Mouse (Mus musculus): ENCODE data around the gene Olfr1357. TPM values are rescaled to one million over a fixed set of nuclear protein-coding genes. Genes with fewer than 3 reads are reported as not detected.
"Not testable (repeated sequence)": the region's sequence is repeated elsewhere in the genome, so short reads cannot be mapped to it uniquely, and the experiment has no call there.

Gene Olfr1357
- polyA plus RNA-seq (2012; rRNA removed), result not detected in 2 replicates

GRCm38 (mm10) chr10:78617974-78618373, at the start of gene Olfr1357:
Gene Olfr1357 (minus strand): TSS chr10:78618074.
- TF ChIP-seq CTCF (IDR thresholded peaks at IDR 0.05; ENCODE audit: control insufficient read depth, insufficient read depth, insufficient replicate concordance, low read depth, low read length) (no peak), POLR2A (IDR thresholded peaks at IDR 0.05; ENCODE audit: control insufficient read depth, low read depth, low read length) (no peak)
- no peak within 1 kb of the TSS for H3K27ac ChIP-seq (ENCODE audit: control insufficient read depth, insufficient read depth, low read depth, low read length)
- no peaks in the 10 kb centered on the region for H3K36me3 ChIP-seq (ENCODE audit: control insufficient read depth, insufficient read depth, low read length)
- H3K4me3 ChIP-seq (ENCODE audit: control insufficient read depth, low read depth, low read length), result no peak within 1 kb of the TSS
- H3K4me1 ChIP-seq (ENCODE audit: control insufficient read depth, insufficient read depth, low read length), result no peaks in the 10 kb centered on the region
- no peaks in the 10 kb centered on the region for H3K27me3 ChIP-seq (ENCODE audit: control insufficient read depth, insufficient read depth, low read length)

DNA sequence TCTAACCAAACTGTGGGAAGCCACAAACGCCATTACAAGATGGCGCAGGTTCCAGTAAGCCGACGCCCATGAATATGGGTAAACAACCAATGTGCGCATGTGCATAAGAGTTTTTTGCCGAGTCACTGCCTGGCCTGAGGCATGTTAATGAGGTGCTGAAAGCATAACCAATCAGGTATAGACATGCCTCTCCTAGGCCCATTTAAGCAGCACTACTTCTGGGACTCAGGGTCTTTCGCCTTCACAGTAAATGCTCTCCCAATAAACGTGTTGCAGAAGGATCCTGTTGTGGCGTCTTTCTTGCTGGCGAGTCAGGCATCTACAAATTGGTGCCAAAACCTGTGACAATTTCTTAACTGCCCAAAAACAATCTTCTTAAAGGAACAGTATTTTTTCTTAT, 48.8 kb upstream of the Olfr1357 start:
- H3K27me3 ChIP-seq (ENCODE audit: control insufficient read depth, insufficient read depth, low read length); H3K4me3 ChIP-seq (ENCODE audit: control insufficient read depth, low read depth, low read length); H3K4me1 ChIP-seq (ENCODE audit: control insufficient read depth, insufficient read depth, low read length); H3K27ac ChIP-seq (ENCODE audit: control insufficient read depth, insufficient read depth, low read depth, low read length); H3K36me3 ChIP-seq (ENCODE audit: control insufficient read depth, insufficient read depth, low read length): not testable (repeated sequence)

DNA sequence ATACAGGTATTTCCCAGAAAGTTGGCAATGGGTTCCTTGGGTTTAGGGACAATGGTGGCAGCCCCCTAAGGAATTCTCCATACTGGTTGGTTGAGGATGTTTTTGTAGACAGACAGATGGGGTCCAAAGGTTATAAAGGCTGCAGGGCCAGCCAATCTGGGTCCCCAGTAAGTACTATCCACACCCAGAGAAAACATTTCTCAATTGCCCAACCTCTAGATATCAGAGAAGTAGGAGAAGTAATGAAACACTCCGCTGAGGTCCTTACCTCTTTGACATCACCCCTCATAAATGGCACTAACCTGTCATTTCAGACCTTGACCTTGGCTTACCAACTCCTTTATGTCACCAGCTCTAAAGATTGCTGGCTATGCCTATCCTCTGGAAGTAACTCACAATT, 46.7 kb upstream of the Olfr1357 start:
- Histone ChIP-seq H3K4me3 (ENCODE audit: control insufficient read depth, low read depth, low read length) (no peak overlapping the region), H3K27ac (ENCODE audit: control insufficient read depth, insufficient read depth, low read depth, low read length) (no peak overlapping the region), H3K4me1 (ENCODE audit: control insufficient read depth, insufficient read depth, low read length) (no peaks in the 10 kb centered on the region), H3K27me3 (ENCODE audit: control insufficient read depth, insufficient read depth, low read length) (no peaks in the 10 kb centered on the region), H3K36me3 (ENCODE audit: control insufficient read depth, insufficient read depth, low read length) (no peaks in the 10 kb centered on the region)
- no peak for TF ChIP-seq POLR2A (IDR thresholded peaks at IDR 0.05; ENCODE audit: control insufficient read depth, low read depth, low read length)
- no peak for TF ChIP-seq CTCF (IDR thresholded peaks at IDR 0.05; ENCODE audit: control insufficient read depth, insufficient read depth, insufficient replicate concordance, low read depth, low read length)

GRCm38 (mm10) chr10:78661198-78661597, 43.3 kb upstream of the Olfr1357 start:
- Histone ChIP-seq H3K4me3 (ENCODE audit: control insufficient read depth, low read depth, low read length) (no peak overlapping the region), H3K27me3 (ENCODE audit: control insufficient read depth, insufficient read depth, low read length) (no peaks in the 10 kb centered on the region), H3K27ac (ENCODE audit: control insufficient read depth, insufficient read depth, low read depth, low read length) (no peak overlapping the region), H3K4me1 (ENCODE audit: control insufficient read depth, insufficient read depth, low read length) (no peaks in the 10 kb centered on the region), H3K36me3 (ENCODE audit: control insufficient read depth, insufficient read depth, low read length) (no peaks in the 10 kb centered on the region)
- TF ChIP-seq CTCF (IDR thresholded peaks at IDR 0.05; ENCODE audit: control insufficient read depth, insufficient read depth, insufficient replicate concordance, low read depth, low read length), result no peak
- TF ChIP-seq POLR2A (IDR thresholded peaks at IDR 0.05; ENCODE audit: control insufficient read depth, low read depth, low read length), result no peak

- TF ChIP-seq CTCF (IDR thresholded peaks at IDR 0.05; ENCODE audit: control insufficient read depth, insufficient read depth, insufficient replicate concordance, low read depth, low read length) (peak; percentile 54; the same call in 1 of the 2 replicates), POLR2A (IDR thresholded peaks at IDR 0.05; ENCODE audit: control insufficient read depth, low read depth, low read length) (no peak)
- peaks cover 2% of the 10 kb centered on the region; the same call in 1 of the 2 replicates for H3K4me1 ChIP-seq (ENCODE audit: control insufficient read depth, insufficient read depth, low read length)
- no peak overlapping the region for H3K27ac ChIP-seq (ENCODE audit: control insufficient read depth, insufficient read depth, low read depth, low read length)
- H3K4me3 ChIP-seq (ENCODE audit: control insufficient read depth, low read depth, low read length), result no peak overlapping the region
- H3K27me3 ChIP-seq (ENCODE audit: control insufficient read depth, insufficient read depth, low read length), result no peaks in the 10 kb centered on the region
- H3K36me3 ChIP-seq (ENCODE audit: control insufficient read depth, insufficient read depth, low read length), result no peaks in the 10 kb centered on the region
Measured at GRCm38 (mm10) chr10:78632311-78632710, 14.4 kb upstream of the Olfr1357 start.

- Histone ChIP-seq H3K4me3 (ENCODE audit: control insufficient read depth, low read depth, low read length) (no peak overlapping the region), H3K36me3 (ENCODE audit: control insufficient read depth, insufficient read depth, low read length) (no peaks in the 10 kb centered on the region), H3K4me1 (ENCODE audit: control insufficient read depth, insufficient read depth, low read length) (peaks cover 2% of the 10 kb centered on the region; the same call in 1 of the 2 replicates), H3K27ac (ENCODE audit: control insufficient read depth, insufficient read depth, low read depth, low read length) (no peak overlapping the region), H3K27me3 (ENCODE audit: control insufficient read depth, insufficient read depth, low read length) (no peaks in the 10 kb centered on the region)
- TF ChIP-seq POLR2A (IDR thresholded peaks at IDR 0.05; ENCODE audit: control insufficient read depth, low read depth, low read length) (no peak), CTCF (IDR thresholded peaks at IDR 0.05; ENCODE audit: control insufficient read depth, insufficient read depth, insufficient replicate concordance, low read depth, low read length) (no peak)
Measured at GRCm38 (mm10) chr10:78630194-78630593, 12.3 kb upstream of the Olfr1357 start.

GRCm38 (mm10) chr10:78623143-78623542, 5.3 kb upstream of the Olfr1357 start:
- H3K36me3 ChIP-seq (ENCODE audit: control insufficient read depth, insufficient read depth, low read length); H3K27ac ChIP-seq (ENCODE audit: control insufficient read depth, insufficient read depth, low read depth, low read length); H3K4me3 ChIP-seq (ENCODE audit: control insufficient read depth, low read depth, low read length); H3K4me1 ChIP-seq (ENCODE audit: control insufficient read depth, insufficient read depth, low read length); H3K27me3 ChIP-seq (ENCODE audit: control insufficient read depth, insufficient read depth, low read length): not testable (repeated sequence)

DNA sequence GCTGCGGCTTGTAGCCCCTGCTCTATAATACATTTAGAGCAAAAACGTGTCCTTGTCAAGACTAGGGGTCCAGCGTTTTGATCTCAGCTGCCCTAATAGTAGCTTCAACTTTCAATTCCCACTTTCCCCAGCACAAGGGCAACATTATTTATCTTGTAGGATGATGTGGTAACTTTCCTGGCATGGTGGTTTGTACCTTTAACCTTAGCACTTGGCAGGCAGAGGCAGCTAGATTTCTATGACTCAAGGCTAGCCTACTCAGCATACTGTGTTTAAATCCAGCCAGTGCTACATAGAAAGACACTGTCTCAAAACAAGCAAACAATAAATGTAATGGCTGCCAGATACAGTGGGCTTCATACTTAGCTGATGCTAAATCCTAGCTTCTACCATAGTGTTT, 10.3 kb downstream of the Olfr1357 start:
- TF ChIP-seq POLR2A (IDR thresholded peaks at IDR 0.05; ENCODE audit: control insufficient read depth, low read depth, low read length) (no peak), CTCF (IDR thresholded peaks at IDR 0.05; ENCODE audit: control insufficient read depth, insufficient read depth, insufficient replicate concordance, low read depth, low read length) (no peak)
- H3K4me1 ChIP-seq (ENCODE audit: control insufficient read depth, insufficient read depth, low read length), result no peaks in the 10 kb centered on the region
- H3K27ac ChIP-seq (ENCODE audit: control insufficient read depth, insufficient read depth, low read depth, low read length), result no peak overlapping the region
- H3K27me3 ChIP-seq (ENCODE audit: control insufficient read depth, insufficient read depth, low read length), result no peaks in the 10 kb centered on the region
- H3K4me3 ChIP-seq (ENCODE audit: control insufficient read depth, low read depth, low read length), result no peak overlapping the region
- no peaks in the 10 kb centered on the region for H3K36me3 ChIP-seq (ENCODE audit: control insufficient read depth, insufficient read depth, low read length)
